Mouse (Mus musculus) heart, embryonic 13.5 days (tissue): Measurements from ENCODE around the gene Olfr629. TPM values are rescaled to one million over a fixed set of nuclear protein-coding genes. Genes with fewer than 3 reads are reported as not detected.

Source experiments
- ATAC-seq: fragments of 200-750 bp; cut with Nextera tagmentation; 2 replicates; pipeline ENCODE4 v1.8.0; 2017; ENCODE audit warnings: moderate TSS enrichment; ENCODE audit not compliant: insufficient number of reproducible peaks, low FRiP score, low TSS enrichment; ENCODE audit errors: extremely low read depth
- H3K27ac ChIP-seq: fragments of 300-500 bp; sonication (generic); replicated peaks from 2 replicates; pipeline ENCODE4 v1.5.1; 2015; ENCODE audit warnings: moderate library complexity, mild to moderate bottlenecking, inconsistent platforms
- H3K27me3 ChIP-seq: fragments of 300-500 bp; sonication (generic); replicated peaks from 2 replicates; pipeline ENCODE4 v1.6.1; 2015; ENCODE audit warnings: mild to moderate bottlenecking, inconsistent platforms
- H3K36me3 ChIP-seq: fragments of 300-500 bp; sonication (generic); 2 replicates; pipeline ENCODE4 v1.6.1; 2015; ENCODE audit warnings: mild to moderate bottlenecking, inconsistent platforms
- H3K4me1 ChIP-seq: fragments of 300-500 bp; sonication (generic); 2 replicates; pipeline ENCODE4 v1.6.1; 2015; ENCODE audit warnings: inconsistent platforms
- H3K4me2 ChIP-seq: fragments of 300-500 bp; sonication (generic); 2 replicates; pipeline ENCODE4 v1.6.1; 2015; ENCODE audit warnings: inconsistent platforms, mild to moderate bottlenecking, moderate library complexity
- H3K4me3 ChIP-seq: fragments of 300-500 bp; sonication (generic); 2 replicates; pipeline ENCODE4 v1.5.1; 2015; ENCODE audit warnings: moderate library complexity, mild to moderate bottlenecking, inconsistent platforms
- H3K9ac ChIP-seq: fragments of 300-500 bp; sonication (generic); 2 replicates; pipeline ENCODE4 v1.6.1; 2015; ENCODE audit warnings: inconsistent platforms, mild to moderate bottlenecking, moderate library complexity
- H3K9me3 ChIP-seq: fragments of 300-500 bp; sonication (generic); 2 replicates; pipeline ENCODE4 v1.6.1; 2016; ENCODE audit warnings: inconsistent platforms
- WGBS: fragments of 180-500 bp; shearing (Covaris S2); methylation state at CpG from one replicate; pipeline ENCODE4 v1.1.7; 2015; ENCODE audit warnings: mixed read lengths; 5-methylcytosine and 5-hydroxymethylcytosine counted together
- polyA plus RNA-seq: library from polyadenylated mRNA; unstranded; fragments of >200 nt; fragmentation: Nextera tagmentation; extraction: Ambion mirVana; gene quantifications from 2 replicates; pipeline ENCODE4 v1.2.1, GENCODE M21; 2015

Gene Olfr629
- polyA plus RNA-seq, 1 experiment from 2014 or later, result not detected

DNA sequence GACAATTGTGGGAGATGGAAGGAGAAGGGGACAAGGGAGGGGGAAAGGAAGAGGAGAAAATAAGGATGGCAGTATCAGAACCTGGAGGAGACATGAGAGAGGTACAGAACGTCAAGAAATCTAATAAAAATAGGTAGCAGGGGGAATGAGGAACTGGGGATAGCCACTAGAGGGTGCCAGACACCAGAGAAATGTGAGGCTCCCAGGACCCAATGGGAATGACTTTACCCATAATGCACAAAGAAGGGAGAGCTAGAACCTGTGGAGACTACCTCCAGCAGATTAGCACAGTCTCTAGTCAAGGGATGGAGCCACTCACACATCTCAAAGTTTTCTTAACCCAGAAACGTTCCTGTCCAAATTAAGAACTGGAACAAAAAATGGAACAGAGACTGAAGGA, 32.7 kb downstream of the Olfr629 start:
- H3K27ac ChIP-seq, result no peak overlapping the region
- H3K4me2 ChIP-seq, result no peak overlapping the region
- no peaks in the 10 kb centered on the region for H3K9me3 ChIP-seq
- H3K4me1 ChIP-seq, result no peaks in the 10 kb centered on the region
- no peaks in the 10 kb centered on the region for H3K27me3 ChIP-seq
- H3K36me3 ChIP-seq, result no peaks in the 10 kb centered on the region
- H3K9ac ChIP-seq, result no peak overlapping the region
- no peak overlapping the region for H3K4me3 ChIP-seq
- 26% methylated on average over 2 of the region's 2 CpGs for WGBS
- ATAC-seq, result no peak

GRCm38 (mm10) chr7:103699469-103699868, 45.3 kb downstream of the Olfr629 start:
- WGBS, result 82% methylated on average over 4 of the region's 4 CpGs
- no peak overlapping the region for H3K4me3 ChIP-seq
- no peak overlapping the region for H3K9ac ChIP-seq
- no peaks in the 10 kb centered on the region for H3K27me3 ChIP-seq
- no peak overlapping the region for H3K27ac ChIP-seq
- H3K36me3 ChIP-seq, result no peaks in the 10 kb centered on the region
- no peaks in the 10 kb centered on the region for H3K9me3 ChIP-seq
- H3K4me2 ChIP-seq, result no peak overlapping the region
- ATAC-seq, result no peak; the same call in 1 of the 2 replicates
- no peaks in the 10 kb centered on the region for H3K4me1 ChIP-seq

Other genes with a start within 250 kb of the Olfr629 start
- gene Olfr609, start 246.9 kb downstream of the Olfr629 start, polyA plus RNA-seq, result not detected in 2 replicates
- not detected in 2 replicates for gene Olfr610, start 232.8 kb downstream of the Olfr629 start, polyA plus RNA-seq
- gene Olfr611, start 224.1 kb downstream of the Olfr629 start, polyA plus RNA-seq, result not detected in 2 replicates
- gene Olfr612, start 202.2 kb downstream of the Olfr629 start, polyA plus RNA-seq, result not detected in 2 replicates
- not detected in 2 replicates for gene Olfr613, start 196.9 kb downstream of the Olfr629 start, polyA plus RNA-seq
- not detected in 2 replicates for gene Olfr615, start 188.9 kb downstream of the Olfr629 start, polyA plus RNA-seq
- gene Olfr616, start 175.8 kb downstream of the Olfr629 start, polyA plus RNA-seq, result not detected in 2 replicates
- not detected in 2 replicates for gene Olfr617, start 171.9 kb downstream of the Olfr629 start, polyA plus RNA-seq
- gene Olfr618, start 154.8 kb downstream of the Olfr629 start, polyA plus RNA-seq, result not detected in 2 replicates
- gene Olfr619, start 144.4 kb downstream of the Olfr629 start, polyA plus RNA-seq, result not detected in 2 replicates
- not detected in 2 replicates for gene Olfr620, start 132.4 kb downstream of the Olfr629 start, polyA plus RNA-seq
- gene Olfr622, start 102.2 kb downstream of the Olfr629 start, polyA plus RNA-seq, result not detected in 2 replicates
- not detected in 2 replicates for gene Olfr623, start 81.2 kb downstream of the Olfr629 start, polyA plus RNA-seq
- gene Olfr624, start 73.8 kb downstream of the Olfr629 start, polyA plus RNA-seq, result 0.03 TPM in 1 of 2 replicates, not detected in the other
- gene Olfr625-ps1, start 62.2 kb downstream of the Olfr629 start, polyA plus RNA-seq, result not detected in 2 replicates
- gene Olfr243, start 30.3 kb downstream of the Olfr629 start, polyA plus RNA-seq, result not detected in 2 replicates
- not detected in 2 replicates for gene Olfr628, start 14.6 kb downstream of the Olfr629 start, polyA plus RNA-seq
- not detected in 2 replicates for gene Olfr630, start 12.4 kb upstream of the Olfr629 start, polyA plus RNA-seq
- gene Olfr69, start 26.7 kb upstream of the Olfr629 start, polyA plus RNA-seq, result not detected in 2 replicates
- not detected in 2 replicates for gene Olfr68, start 34.8 kb upstream of the Olfr629 start, polyA plus RNA-seq
- gene Olfr67, start 46.9 kb upstream of the Olfr629 start, polyA plus RNA-seq, result not detected in 2 replicates
- gene Hbb-bt, start 69.1 kb upstream of the Olfr629 start, polyA plus RNA-seq, result 7,919 and 10,944 TPM in 2 replicates
- 15,930 and 21,711 TPM in 2 replicates for gene Hbb-bs, start 83.2 kb upstream of the Olfr629 start, polyA plus RNA-seq
- not detected in 2 replicates for gene Hbb-bh2, start 95.6 kb upstream of the Olfr629 start, polyA plus RNA-seq
- 230 and 536 TPM in 2 replicates for gene Hbb-bh1, start 98.2 kb upstream of the Olfr629 start, polyA plus RNA-seq
- gene Hbb-y, start 108.3 kb upstream of the Olfr629 start, polyA plus RNA-seq, result 25,617 and 43,684 TPM in 2 replicates
- not detected in 2 replicates for gene Olfr66, start 141.3 kb upstream of the Olfr629 start, polyA plus RNA-seq
- gene Olfr64, start 149.5 kb upstream of the Olfr629 start, polyA plus RNA-seq, result not detected in 2 replicates
- not detected in 2 replicates for gene Olfr65, start 158.5 kb upstream of the Olfr629 start, polyA plus RNA-seq
- gene Olfr631, start 183.9 kb upstream of the Olfr629 start, polyA plus RNA-seq, result not detected in 2 replicates
- gene Olfr632, start 189.4 kb upstream of the Olfr629 start, polyA plus RNA-seq, result not detected in 2 replicates
- gene Olfr633, start 199.5 kb upstream of the Olfr629 start, polyA plus RNA-seq, result not detected in 2 replicates
- not detected in 2 replicates for gene Olfr635, start 226.2 kb upstream of the Olfr629 start, polyA plus RNA-seq